Mouse (Mus musculus) forebrain, embryonic 16.5 days (tissue): ENCODE results near the gene Tpst2. TPM values are rescaled to one million over a fixed set of nuclear protein-coding genes. Genes with fewer than 3 reads are reported as not detected.

Experiments used
- ATAC-seq: fragments of 200-750 bp; cut with Nextera tagmentation; 2 replicates; pipeline ENCODE4 v1.8.0; 2017; ENCODE audit warnings: mild to moderate bottlenecking, moderate library complexity
- H3K27ac ChIP-seq: fragments of 300-500 bp; sonication (generic); 2 replicates; pipeline ENCODE4 v1.5.1; 2014; ENCODE audit warnings: low read length, control low read depth
- H3K27me3 ChIP-seq: fragments of 300-500 bp; sonication (generic); replicated peaks from 2 replicates; pipeline ENCODE4 v1.6.1; 2014; ENCODE audit warnings: low read length; ENCODE audit not compliant: control insufficient read depth, insufficient read depth
- H3K36me3 ChIP-seq: fragments of 300-500 bp; sonication (generic); 2 replicates; pipeline ENCODE4 v1.6.1; 2014; ENCODE audit not compliant: control insufficient read depth, insufficient read depth
- H3K4me1 ChIP-seq: fragments of 300-500 bp; sonication (generic); replicated peaks from 2 replicates; pipeline ENCODE4 v1.6.1; 2014; ENCODE audit warnings: low read length; ENCODE audit not compliant: control insufficient read depth, insufficient read depth
- H3K4me2 ChIP-seq: fragments of 300-500 bp; sonication (generic); 2 replicates; pipeline ENCODE4 v1.6.1; 2014; ENCODE audit warnings: mild to moderate bottlenecking, low read length, control low read depth
- H3K4me3 ChIP-seq: fragments of 300-500 bp; sonication (generic); replicated peaks from 2 replicates; pipeline ENCODE4 v1.5.1; 2014; ENCODE audit warnings: mild to moderate bottlenecking, low read length, control low read depth
- H3K9ac ChIP-seq: fragments of 300-500 bp; sonication (generic); replicated peaks from 2 replicates; pipeline ENCODE4 v1.6.1; 2014; ENCODE audit warnings: low read depth, low read length, control low read depth
- H3K9me3 ChIP-seq: fragments of 300-500 bp; sonication (generic); 2 replicates; pipeline ENCODE4 v1.6.1; 2016; ENCODE audit warnings: low read length; ENCODE audit not compliant: control insufficient read depth
- WGBS: fragments of 180-500 bp; shearing (Covaris S2); extraction: QIAGEN DNeasy Blood & Tissue Kit; methylation state at CpG from one replicate; pipeline ENCODE4 v1.1.7; 2014; 5-methylcytosine and 5-hydroxymethylcytosine counted together
- polyA plus RNA-seq: library from polyadenylated mRNA; unstranded; fragments of >200 nt; fragmentation: Nextera tagmentation; extraction: Ambion mirVana; gene quantifications from 2 replicates; pipeline ENCODE4 v1.2.1, GENCODE M21; 2015

Gene Tpst2
- polyA plus RNA-seq, 1 experiment from 2014 or later, result 30.2 TPM

- WGBS, result 68% methylated on average over 6 of the region's 6 CpGs
- no peak overlapping the region for H3K4me3 ChIP-seq
Measured at GRCm38 (mm10) chr5:112344092-112344960, 67.8 kb downstream of the Tpst2 start.

DNA sequence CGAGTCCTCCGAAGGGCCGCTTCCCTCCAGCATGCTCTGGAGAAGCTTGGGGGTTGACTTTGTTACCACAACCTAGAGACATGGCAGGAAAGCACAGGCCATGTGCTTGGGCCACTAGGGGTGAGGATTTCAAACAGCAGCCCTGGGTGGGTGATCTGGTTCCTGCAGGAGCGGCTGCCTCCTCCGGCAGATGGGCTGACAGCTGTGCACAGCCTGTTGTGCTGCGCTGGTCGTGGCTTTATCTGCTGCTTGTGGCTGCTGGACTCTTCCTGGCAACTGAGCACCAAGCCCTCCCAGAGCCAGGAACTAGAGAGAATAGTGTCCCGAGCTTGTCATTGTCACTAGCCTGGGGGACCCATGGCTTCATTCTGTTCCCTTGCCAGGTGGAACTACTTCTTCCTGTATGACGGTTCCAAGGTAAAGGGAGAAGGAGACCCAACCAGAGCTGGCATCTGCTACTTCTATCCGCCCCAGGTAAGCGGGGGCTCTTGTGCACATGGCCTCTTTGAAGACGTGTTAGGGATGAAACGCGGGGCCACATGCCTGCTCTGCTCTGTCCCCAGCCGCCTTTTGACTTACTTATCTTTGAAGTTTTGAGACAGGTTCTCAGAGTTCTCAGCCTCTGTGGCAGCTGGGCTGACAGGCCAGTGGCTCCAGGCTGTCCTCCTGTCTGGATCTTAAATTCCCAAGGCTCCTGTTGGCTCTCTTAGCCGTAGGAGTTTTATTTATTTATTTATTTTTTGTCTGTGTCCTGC is 69.9 kb downstream of the Tpst2 start:
- Histone ChIP-seq H3K36me3 (peaks cover 13% of the 10 kb centered on the region), H3K4me2 (no peak overlapping the region), H3K9me3 (no peaks in the 10 kb centered on the region), H3K9ac (no peak overlapping the region), H3K4me1 (peaks cover 30% of the 10 kb centered on the region), H3K27me3 (no peaks in the 10 kb centered on the region), H3K27ac (no peak overlapping the region), H3K4me3 (no peak overlapping the region)
- no peak for ATAC-seq
- WGBS, result 92% methylated on average over 16 of the region's 16 CpGs

More at GRCm38 (mm10) chr5:112344092-112344960, 67.8 kb downstream of the Tpst2 start:
- no peak overlapping the region for H3K4me2 ChIP-seq
- H3K27ac ChIP-seq, result no peak overlapping the region
- no peaks in the 10 kb centered on the region for H3K27me3 ChIP-seq
- peaks cover 30% of the 10 kb centered on the region for H3K4me1 ChIP-seq
- no peaks in the 10 kb centered on the region for H3K9me3 ChIP-seq
- ATAC-seq, result no peak
- peaks cover 4% of the 10 kb centered on the region for H3K36me3 ChIP-seq
- no peak overlapping the region for H3K9ac ChIP-seq

DNA sequence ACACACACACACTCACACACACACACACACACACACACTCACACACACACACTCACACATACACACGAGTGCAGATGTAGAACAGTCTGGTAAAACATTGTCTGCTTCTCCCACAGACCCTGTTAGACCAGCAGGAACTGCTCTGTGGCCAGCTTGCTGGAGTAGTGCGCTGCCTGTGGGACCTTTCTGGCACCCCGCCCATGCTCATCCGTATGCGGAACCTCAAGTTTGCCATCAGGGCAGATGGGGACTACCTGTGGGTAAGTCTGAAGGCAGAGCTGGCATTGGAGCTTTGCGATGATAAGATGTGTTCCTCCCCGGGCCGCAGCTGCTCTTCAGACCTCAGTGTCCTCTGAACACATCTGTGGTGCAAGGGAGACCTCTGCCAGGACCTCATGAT is 72.7 kb downstream of the Tpst2 start:
- WGBS, result 84% methylated on average over 8 of the region's 8 CpGs
- H3K4me2 ChIP-seq, result no peak overlapping the region
- H3K9ac ChIP-seq, result no peak overlapping the region
- H3K4me3 ChIP-seq, result no peak overlapping the region
- no peaks in the 10 kb centered on the region for H3K9me3 ChIP-seq
- peaks cover 11% of the 10 kb centered on the region for H3K4me1 ChIP-seq
- no peak overlapping the region for H3K27ac ChIP-seq
- no peak for ATAC-seq
- H3K27me3 ChIP-seq, result no peaks in the 10 kb centered on the region
- peaks cover 18% of the 10 kb centered on the region for H3K36me3 ChIP-seq

DNA sequence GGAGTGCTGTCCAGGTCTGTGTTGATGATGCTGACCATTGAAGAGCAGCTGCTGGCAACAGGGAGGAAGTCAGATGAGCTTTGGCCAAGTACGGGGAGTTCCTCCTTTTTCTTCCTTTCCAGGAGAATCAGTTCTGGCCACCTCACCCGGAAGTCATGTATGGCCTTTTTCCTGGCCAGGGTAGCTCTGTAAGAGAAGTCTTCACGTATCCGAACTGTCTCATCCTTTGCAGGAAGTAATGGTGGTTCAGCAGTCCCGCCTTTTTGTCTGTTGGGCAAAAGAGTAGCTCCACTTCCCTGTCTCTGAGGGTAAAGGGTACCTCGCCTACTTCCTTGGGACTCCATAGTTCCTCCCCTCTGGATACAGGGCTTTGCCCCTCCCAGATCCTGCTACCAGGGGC is 79.0 kb downstream of the Tpst2 start:
- no peak for ATAC-seq
- Histone ChIP-seq H3K27me3 (no peaks in the 10 kb centered on the region), H3K9me3 (no peaks in the 10 kb centered on the region), H3K36me3 (peaks cover 5% of the 10 kb centered on the region; the same call in 1 of the 2 replicates), H3K4me3 (no peak overlapping the region), H3K9ac (no peak overlapping the region), H3K27ac (no peak overlapping the region), H3K4me2 (no peak overlapping the region), H3K4me1 (no peaks in the 10 kb centered on the region)
- 92% methylated on average over 6 of the region's 6 CpGs for WGBS

DNA sequence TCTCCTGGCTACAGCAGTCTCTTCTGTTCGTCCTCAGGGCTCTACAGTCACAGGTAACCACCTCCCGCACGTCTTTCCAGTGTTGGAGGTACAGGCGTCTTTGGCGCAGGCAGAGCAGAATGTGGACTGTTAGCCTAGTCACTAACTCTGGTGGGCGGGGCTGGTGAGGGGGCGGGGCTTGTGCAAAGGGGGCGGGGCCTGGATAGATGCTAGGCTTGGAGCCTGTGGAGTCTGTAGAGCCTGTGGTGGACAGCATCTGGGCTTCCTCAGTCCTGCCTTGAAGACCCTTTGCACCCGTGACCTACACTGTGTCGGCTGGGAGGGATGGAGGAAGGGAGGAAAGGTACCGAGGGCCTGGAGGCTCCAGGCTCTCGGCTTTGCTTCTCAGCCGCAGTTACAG is 79.4 kb downstream of the Tpst2 start, which contains the start of gene Gm6583:
TSS of gene Gm6583 (minus strand) at position 124 of the 400 bp plus-strand sequence.
- Histone ChIP-seq H3K9ac (no peak within 1 kb of the TSS), H3K27me3 (no peaks in the 10 kb centered on the region), H3K27ac (no peak within 1 kb of the TSS), H3K36me3 (peaks cover 5% of the 10 kb centered on the region; the same call in 1 of the 2 replicates), H3K4me3 (no peak within 1 kb of the TSS), H3K4me2 (no peak within 1 kb of the TSS), H3K9me3 (no peaks in the 10 kb centered on the region), H3K4me1 (no peaks in the 10 kb centered on the region)
- ATAC-seq, result no peak
- 66% methylated on average over 13 of the region's 13 CpGs for WGBS

GRCm38 (mm10) chr5:112356322-112356721 is 79.8 kb downstream of the Tpst2 start:
- peaks cover 5% of the 10 kb centered on the region; the same call in 1 of the 2 replicates for H3K36me3 ChIP-seq

GRCm38 (mm10) chr5:112359520-112359919 is 83.0 kb downstream of the Tpst2 start:
- no peak overlapping the region for H3K9ac ChIP-seq
- H3K4me1 ChIP-seq, result no peaks in the 10 kb centered on the region
- H3K27ac ChIP-seq, result no peak overlapping the region
- 94% methylated on average over 4 of the region's 4 CpGs for WGBS
- H3K27me3 ChIP-seq, result no peaks in the 10 kb centered on the region
- H3K4me2 ChIP-seq, result no peak overlapping the region
- H3K9me3 ChIP-seq, result no peaks in the 10 kb centered on the region
- no peak overlapping the region for H3K4me3 ChIP-seq
- ATAC-seq, result no peak
- H3K36me3 ChIP-seq, result no peaks in the 10 kb centered on the region

More at GRCm38 (mm10) chr5:112356322-112356721, 79.8 kb downstream of the Tpst2 start:
- no peak overlapping the region for H3K27ac ChIP-seq
- no peak overlapping the region for H3K4me3 ChIP-seq
- H3K27me3 ChIP-seq, result no peaks in the 10 kb centered on the region
- no peaks in the 10 kb centered on the region for H3K9me3 ChIP-seq
- H3K9ac ChIP-seq, result no peak overlapping the region
- H3K4me2 ChIP-seq, result no peak overlapping the region
- ATAC-seq, result no peak
- WGBS, result 94% methylated on average over 9 of the region's 9 CpGs
- no peaks in the 10 kb centered on the region for H3K4me1 ChIP-seq

DNA sequence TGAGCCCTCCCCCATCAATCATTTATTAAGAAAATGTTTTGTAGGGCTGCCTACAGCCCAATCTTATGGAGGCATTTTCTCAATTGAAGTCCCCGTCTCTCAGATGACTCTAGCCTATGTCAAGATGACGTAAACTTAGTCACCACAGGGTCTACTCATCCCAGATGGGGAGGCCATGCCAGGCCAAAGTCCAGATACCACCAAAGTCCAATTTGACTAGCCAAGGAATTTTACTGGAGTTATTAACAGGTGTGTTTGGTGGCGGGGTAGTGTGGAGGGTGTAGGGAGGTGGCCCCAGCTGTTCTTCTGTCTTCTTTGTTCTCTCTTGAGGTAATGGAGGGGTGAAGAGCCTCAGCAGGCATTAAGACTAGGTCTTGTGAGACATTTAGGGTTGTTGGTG is 83.6 kb downstream of the Tpst2 start:
- no peak overlapping the region for H3K4me3 ChIP-seq
- H3K9ac ChIP-seq, result no peak overlapping the region
- 0 out of 2 replicates have a peak, but pooled peaks cover 4% of the 10 kb centered on the region for H3K36me3 ChIP-seq
- no peak overlapping the region for H3K4me2 ChIP-seq
- ATAC-seq, result no peak
- no peak overlapping the region for H3K27ac ChIP-seq
- WGBS, result 90% methylated on average over 3 of the region's 3 CpGs
- H3K27me3 ChIP-seq, result no peaks in the 10 kb centered on the region
- H3K9me3 ChIP-seq, result no peaks in the 10 kb centered on the region
- no peaks in the 10 kb centered on the region for H3K4me1 ChIP-seq

DNA sequence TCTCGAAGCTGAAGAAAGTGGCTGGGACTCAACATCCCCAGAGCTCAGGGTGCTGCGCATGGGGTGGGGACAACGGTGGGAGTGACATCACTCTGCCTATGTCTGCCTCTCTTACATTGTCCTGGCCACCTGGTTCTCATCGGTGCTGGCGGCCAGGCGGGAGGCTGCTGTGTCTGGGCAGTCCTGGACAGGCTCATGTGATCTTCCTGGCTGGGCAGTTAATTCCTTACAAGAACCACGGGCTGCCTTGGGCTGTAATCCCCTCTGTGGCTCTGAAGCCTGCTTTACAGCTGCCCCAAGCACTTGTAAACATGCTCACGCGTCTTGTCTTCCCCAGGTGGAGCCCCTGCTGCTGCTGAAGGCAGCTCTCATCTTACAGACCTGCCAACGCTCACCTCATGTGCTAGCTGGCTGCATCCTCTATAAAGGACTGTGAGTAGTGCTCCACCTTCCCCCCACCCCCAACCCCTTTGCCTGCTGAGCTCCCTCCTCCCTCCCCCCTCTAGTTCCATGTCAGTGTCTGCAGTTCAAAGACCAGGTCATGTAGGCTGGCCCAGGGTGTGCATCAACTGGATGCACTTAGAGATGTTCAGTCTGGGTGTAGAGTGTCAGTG is 87.8 kb downstream of the Tpst2 start:
- no peak overlapping the region for H3K27ac ChIP-seq
- no peak overlapping the region for H3K4me2 ChIP-seq
- peaks cover 7% of the 10 kb centered on the region; the same call in 1 of the 2 replicates for H3K36me3 ChIP-seq
- no peak overlapping the region for H3K9ac ChIP-seq
- ATAC-seq, result no peak
- 0 out of 2 replicates have a peak, but pooled peaks cover under 1% of the 10 kb centered on the region for H3K4me1 ChIP-seq
- no peaks in the 10 kb centered on the region for H3K9me3 ChIP-seq
- WGBS, result 73% methylated on average over 10 of the region's 10 CpGs
- H3K4me3 ChIP-seq, result no peak overlapping the region
- H3K27me3 ChIP-seq, result no peaks in the 10 kb centered on the region
